Mouse (Mus musculus): ENCODE data around the gene Nkd1.

Nkd1 gene

GRCm38 (mm10) chr8:88520985-88521527, at the start of gene Nkd1:
Gene Nkd1, plus strand, starts transcription at chr8:88521354.
- DNase-seq (ENCODE audit: extremely low read depth, insufficient read length, low spot score) = no peak

GRCm38 (mm10) chr8:88481290-88481689, 39.9 kb upstream of the Nkd1 start:
- no peak for DNase-seq (ENCODE audit: extremely low read depth, insufficient read length, low spot score)

GRCm38 (mm10) chr8:88488391-88488829, 32.7 kb upstream of the Nkd1 start:
- DNase-seq (ENCODE audit: extremely low read depth, insufficient read length, low spot score) = no peak

- DNase-seq (ENCODE audit: extremely low read depth, insufficient read length, low spot score) = no peak
Observed at GRCm38 (mm10) chr8:88494076-88494475, 27.1 kb upstream of the Nkd1 start.

- DNase-seq (ENCODE audit: extremely low read depth, insufficient read length, low spot score) = no peak
Observed at GRCm38 (mm10) chr8:88495071-88495805, 25.9 kb upstream of the Nkd1 start.

DNA sequence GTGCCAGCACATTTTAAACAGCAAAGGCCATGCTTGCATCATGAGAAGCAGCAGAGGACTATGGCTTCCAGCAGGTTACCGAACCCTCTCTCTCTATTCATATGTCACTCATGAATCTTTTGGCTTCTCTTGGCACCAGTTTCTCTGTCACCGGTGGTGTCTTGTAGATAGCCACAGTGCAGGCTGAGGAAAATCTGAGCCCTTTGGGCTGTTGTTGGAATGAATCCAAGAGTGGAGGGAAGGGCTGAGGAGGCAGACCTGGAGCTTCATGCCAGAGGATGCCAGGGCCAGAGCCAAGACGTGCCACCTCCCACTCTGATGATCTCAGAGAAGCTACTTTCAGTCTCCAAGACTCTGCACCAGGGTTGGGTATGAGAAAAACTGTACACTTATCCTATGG, 19.0 kb upstream of the Nkd1 start:
- no peak for DNase-seq (ENCODE audit: extremely low read depth, insufficient read length, low spot score)

DNA sequence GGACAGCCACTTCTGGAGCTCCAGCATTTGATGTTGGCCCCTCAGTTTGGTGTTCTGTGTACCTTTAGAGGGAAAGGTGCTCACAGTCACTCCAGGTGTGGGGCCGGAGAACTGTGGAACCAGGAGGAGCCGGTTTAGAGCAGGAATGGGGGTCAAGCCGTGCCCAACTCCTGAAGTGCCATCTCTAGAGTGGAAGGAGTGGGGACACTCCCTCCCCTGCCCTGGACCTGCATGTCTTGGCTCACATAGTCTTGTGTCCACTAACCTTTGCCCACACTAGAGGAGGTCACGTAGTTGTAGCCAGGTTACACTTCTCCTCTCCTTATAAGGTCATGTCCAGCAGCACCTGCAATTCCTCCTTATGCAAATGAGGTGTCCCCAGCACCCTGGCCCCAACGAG, 14.2 kb upstream of the Nkd1 start:
- DNase-seq (ENCODE audit: extremely low read depth, insufficient read length, low spot score) = no peak

DNA sequence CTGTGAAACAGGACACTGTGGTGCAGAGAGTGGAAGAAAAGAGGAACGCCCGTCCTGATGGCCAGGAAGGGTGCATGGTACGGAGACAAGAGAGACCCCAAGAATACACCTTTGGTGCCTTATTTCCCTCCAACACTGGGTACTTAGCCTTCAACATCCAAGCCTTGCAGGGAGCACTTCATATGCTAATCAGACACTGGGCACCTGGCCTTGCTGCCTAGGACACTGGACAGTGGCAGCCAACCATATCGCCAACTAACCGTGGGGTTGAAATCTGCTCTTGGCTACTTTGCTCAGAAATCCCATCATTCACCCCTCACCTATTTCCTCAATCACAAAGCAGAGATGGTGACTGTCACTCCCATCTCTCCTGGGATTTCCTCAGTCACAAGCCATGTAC, 10.1 kb upstream of the Nkd1 start:
- DNase-seq (ENCODE audit: extremely low read depth, insufficient read length, low spot score) = no peak

GRCm38 (mm10) chr8:88512094-88512794, 8.9 kb upstream of the Nkd1 start:
- no peak for DNase-seq (ENCODE audit: extremely low read depth, insufficient read length, low spot score)

GRCm38 (mm10) chr8:88518047-88518446, 3.1 kb upstream of the Nkd1 start:
- no peak for DNase-seq (ENCODE audit: extremely low read depth, insufficient read length, low spot score)

GRCm38 (mm10) chr8:88520381-88520780, 773 bp upstream of the Nkd1 start:
- no peak for DNase-seq (ENCODE audit: extremely low read depth, insufficient read length, low spot score)

- DNase-seq (ENCODE audit: extremely low read depth, insufficient read length, low spot score) = no peak
Observed at GRCm38 (mm10) chr8:88521541-88522414, 624 bp downstream of the Nkd1 start.

DNA sequence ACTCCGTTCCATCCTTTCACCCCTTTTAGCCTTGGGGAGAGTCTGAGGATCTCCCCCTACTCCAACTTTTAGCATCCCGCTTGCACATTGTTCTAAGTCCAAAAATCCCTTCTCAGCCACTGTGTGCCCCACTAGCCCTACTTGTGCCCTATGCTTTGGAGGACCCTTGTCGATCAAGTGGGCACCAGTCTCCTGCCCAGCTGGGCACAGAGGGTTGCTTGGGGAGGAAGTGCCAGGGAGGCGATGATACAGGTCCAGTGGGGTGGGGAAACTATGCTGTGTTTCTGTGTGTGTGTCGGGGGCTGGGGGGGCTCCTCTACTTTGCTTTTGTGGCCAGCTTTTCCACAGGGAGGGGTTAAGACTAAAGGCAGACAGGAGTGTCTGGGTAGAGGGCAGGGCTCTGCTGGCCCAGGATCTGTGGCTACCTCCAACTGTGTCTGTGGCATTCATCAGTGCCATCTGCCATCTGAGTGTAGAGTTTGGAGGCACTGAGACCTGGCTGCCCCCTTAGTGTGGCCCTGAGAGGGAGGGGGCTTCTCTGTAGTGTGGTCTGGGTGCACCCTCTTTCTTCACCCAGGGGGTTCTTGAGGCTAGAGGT, 1.4 kb downstream of the Nkd1 start:
- DNase-seq (ENCODE audit: extremely low read depth, insufficient read length, low spot score) = no peak

- no peak for DNase-seq (ENCODE audit: extremely low read depth, insufficient read length, low spot score)
Observed at GRCm38 (mm10) chr8:88523621-88524020, 2.5 kb downstream of the Nkd1 start.

- no peak for DNase-seq (ENCODE audit: extremely low read depth, insufficient read length, low spot score)
Observed at GRCm38 (mm10) chr8:88524132-88524531, 3.0 kb downstream of the Nkd1 start.

DNA sequence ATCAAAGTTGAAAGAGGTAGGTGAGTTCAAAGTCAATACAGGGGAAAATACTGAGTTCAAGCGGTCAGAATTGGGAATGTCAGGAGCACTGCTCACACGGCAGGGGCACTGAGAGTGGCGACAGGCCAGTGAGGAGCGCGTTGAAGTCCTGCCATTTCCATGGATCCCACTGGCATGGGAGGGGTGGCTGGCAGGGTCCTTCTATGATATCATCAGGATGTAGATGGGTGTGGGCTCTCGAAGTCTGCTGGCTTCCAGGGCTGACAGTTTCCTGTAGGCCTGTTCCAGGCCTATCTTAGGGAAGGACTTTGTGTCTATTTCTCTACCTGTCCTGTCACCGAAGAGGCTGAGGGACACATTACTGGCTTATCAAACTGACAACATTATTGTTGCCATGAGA, 3.7 kb downstream of the Nkd1 start:
- DNase-seq (ENCODE audit: extremely low read depth, insufficient read length, low spot score) = no peak

GRCm38 (mm10) chr8:88526296-88526695, 5.1 kb downstream of the Nkd1 start:
- DNase-seq (ENCODE audit: extremely low read depth, insufficient read length, low spot score) = no peak

- no peak for DNase-seq (ENCODE audit: extremely low read depth, insufficient read length, low spot score)
Observed at GRCm38 (mm10) chr8:88528186-88528585, 7.0 kb downstream of the Nkd1 start.

DNA sequence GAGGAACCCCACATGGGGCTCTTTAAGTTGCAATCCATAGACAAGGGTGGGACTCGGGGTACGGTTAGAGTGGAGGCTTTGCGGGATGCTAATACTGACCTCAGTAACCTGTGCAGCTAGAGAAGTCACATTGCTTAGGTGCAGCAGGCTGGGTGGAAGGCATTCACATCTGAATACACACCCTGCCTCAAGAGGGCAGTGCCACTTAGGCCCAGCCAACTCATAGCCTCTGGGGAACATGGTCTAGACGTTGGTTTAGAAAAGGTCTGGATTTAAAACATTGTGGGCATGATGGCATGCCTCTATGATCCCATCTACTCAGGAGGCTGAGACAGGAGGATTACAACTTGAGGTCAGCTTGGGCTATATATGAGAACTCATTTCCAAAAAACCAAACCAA, 8.6 kb downstream of the Nkd1 start:
- no peak for DNase-seq (ENCODE audit: extremely low read depth, insufficient read length, low spot score)

DNA sequence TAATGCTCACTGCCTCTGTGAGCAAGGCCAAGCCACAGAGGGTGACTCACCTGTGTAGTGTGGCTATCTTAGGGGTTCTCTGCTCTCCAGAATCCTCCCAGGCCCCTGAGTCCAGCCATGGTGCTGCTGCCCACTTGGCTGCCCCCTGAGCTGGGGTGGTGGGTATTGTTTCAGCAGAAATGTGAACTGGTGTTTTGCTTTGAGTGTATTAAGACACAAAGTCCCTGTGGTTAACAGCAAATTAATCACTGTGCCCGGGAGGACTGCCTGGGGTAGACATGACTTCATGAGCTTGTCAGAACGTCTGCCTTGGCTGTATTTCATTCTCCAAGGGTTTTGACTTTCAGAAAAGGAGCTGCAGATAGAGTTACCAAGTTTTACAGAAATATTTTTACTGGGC, 15.9 kb downstream of the Nkd1 start:
- no peak for DNase-seq (ENCODE audit: extremely low read depth, insufficient read length, low spot score)

All from 3134 (cell line).